ENCODE assay signal across 14 mouse cellular contexts in the genomic region with DNA sequence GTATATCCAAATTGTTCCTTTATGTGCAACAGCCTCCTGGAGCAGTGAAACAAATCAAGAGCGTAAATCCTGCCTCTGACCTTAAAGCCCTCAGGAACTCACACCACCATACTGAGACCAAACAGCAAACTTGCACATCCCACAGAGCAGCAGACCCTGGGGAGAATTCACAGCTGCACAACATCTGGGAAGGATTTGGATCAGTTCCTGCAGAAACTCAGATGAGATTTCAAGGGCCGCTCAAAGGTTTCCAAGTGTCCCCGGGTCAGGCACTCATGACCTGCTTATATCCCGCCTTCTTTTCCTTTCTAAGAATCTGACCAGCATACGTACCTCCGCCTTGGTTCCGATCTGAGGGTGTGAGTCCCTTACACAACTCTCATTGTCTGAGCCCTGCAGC. TPM values are rescaled to one million over a fixed set of nuclear protein-coding genes. Genes with fewer than 3 reads are reported as not detected.
DNase-seq lines count a peak whose midpoint lies in the region; ATAC-seq and TF ChIP-seq lines count a peak whose summit lies in the region.
"Had no signal": no experiment of that assay in that cellular context is flagged by ENCODE, and none has a peak within 500 bp of the region (broad histone marks: within the 10 kb centered on the region; RNA-seq: fewer than 3 reads in every experiment).

No protein-coding gene starts in this region.

- H3K27me3 ChIP-seq in intestine, embryonic 14.5 days (replicated peaks; ENCODE audit: control insufficient read depth, insufficient read depth, low read length), result no peaks in the 10 kb centered on the region
- no peaks in the 10 kb centered on the region for H3K27me3 ChIP-seq in intestine, postnatal 0 days (replicated peaks; ENCODE audit: control insufficient read depth, insufficient read depth, low read length)
- no peaks in the 10 kb centered on the region for H3K27me3 ChIP-seq in embryonic facial prominence, embryonic 13.5 days
- peaks cover 5% of the 10 kb centered on the region; the same call in 1 of the 2 replicates for H3K27me3 ChIP-seq in limb, embryonic 12.5 days
- H3K27me3 ChIP-seq: midbrain, embryonic 15.5 days had no signal

- 43% methylated on average over 7 of the region's 7 CpGs for WGBS in intestine, embryonic 14.5 days
- WGBS in intestine, postnatal 0 days, result 58% methylated on average over 7 of the region's 7 CpGs
- 31% methylated on average over 7 of the region's 7 CpGs for WGBS in embryonic facial prominence, embryonic 13.5 days
- 9% methylated on average over 7 of the region's 7 CpGs for WGBS in limb, embryonic 12.5 days

- H3K4me3 ChIP-seq in intestine, embryonic 14.5 days (ENCODE audit: low read depth, low read length), result no peak overlapping the region
- H3K4me3 ChIP-seq in intestine, postnatal 0 days (ENCODE audit: low read depth, low read length), result no peak overlapping the region
- H3K4me3 ChIP-seq in embryonic facial prominence, embryonic 13.5 days, result no peak overlapping the region
- no peak overlapping the region for H3K4me3 ChIP-seq in limb, embryonic 12.5 days (replicated peaks)
- H3K4me3 ChIP-seq: midbrain, embryonic 15.5 days had no signal

- peak overlapping the region; percentile 33; the same call in 1 of the 2 replicates for H3K27ac ChIP-seq in intestine, embryonic 14.5 days (ENCODE audit: low read depth)
- no peak overlapping the region for H3K27ac ChIP-seq in intestine, postnatal 0 days (ENCODE audit: low read depth, low read length)
- peak overlapping the region; percentile 39; the same call in 1 of the 2 replicates for H3K27ac ChIP-seq in embryonic facial prominence, embryonic 13.5 days
- H3K27ac ChIP-seq in limb, embryonic 12.5 days, result peak overlapping the region; percentile 37; the same call in 1 of the 2 replicates
- H3K27ac ChIP-seq: midbrain, embryonic 15.5 days had no signal

- peaks cover 39% of the 10 kb centered on the region for H3K4me1 ChIP-seq in intestine, embryonic 14.5 days (replicated peaks; ENCODE audit: control insufficient read depth, insufficient read depth, low read length)
- no peaks in the 10 kb centered on the region for H3K4me1 ChIP-seq in intestine, postnatal 0 days (replicated peaks; ENCODE audit: control insufficient read depth, insufficient read depth, low read length)
- H3K4me1 ChIP-seq in embryonic facial prominence, embryonic 13.5 days, result peaks cover 62% of the 10 kb centered on the region
- peaks cover 56% of the 10 kb centered on the region for H3K4me1 ChIP-seq in limb, embryonic 12.5 days (replicated peaks)

- no peak for ATAC-seq in intestine, embryonic 14.5 days (replicated peaks; ENCODE audit: low FRiP score, low TSS enrichment, low read depth)
- no peak for ATAC-seq in intestine, postnatal 0 days
- no peak for ATAC-seq in embryonic facial prominence, embryonic 13.5 days (ENCODE audit: insufficient number of reproducible peaks, insufficient read depth, low FRiP score, low TSS enrichment, low read depth)
- no peak for ATAC-seq in limb, embryonic 12.5 days (ENCODE audit: insufficient number of reproducible peaks, insufficient read depth, low FRiP score, low TSS enrichment, low read depth)
- ATAC-seq: activated CD4-positive, CD25-positive, alpha-beta regulatory T cell, adult 4 months; forebrain, postnatal 0 days; midbrain, embryonic 15.5 days had no signal

- no peak for TF ChIP-seq CTCF in intestine, postnatal 0 days (IDR thresholded peaks at IDR 0.05; ENCODE audit: low read depth)

- H3K9me3 ChIP-seq in intestine, embryonic 14.5 days (ENCODE audit: control insufficient read depth, low read length), result peaks cover 7% of the 10 kb centered on the region
- no peaks in the 10 kb centered on the region for H3K9me3 ChIP-seq in intestine, postnatal 0 days (ENCODE audit: control insufficient read depth)
- H3K9me3 ChIP-seq in embryonic facial prominence, embryonic 13.5 days, result peaks cover 7% of the 10 kb centered on the region; the same call in 1 of the 2 replicates
- peaks cover 8% of the 10 kb centered on the region for H3K9me3 ChIP-seq in limb, embryonic 12.5 days

- no peak for DNase-seq in intestine, embryonic 14.5 days (ENCODE audit: low spot score)
- peak; percentile 82 for DNase-seq in embryo, embryonic 10.5 days (ENCODE audit: low spot score)
- no peak for DNase-seq in thymus, postnatal 0 days (ENCODE audit: low spot score)
- no peak for DNase-seq in adrenal gland, postnatal 14 days
- no peak for DNase-seq in layer of hippocampus, postnatal 14 days (ENCODE audit: low spot score in 2 of 2)
- DNase-seq: cerebellum, adult 18-20 months; forebrain, postnatal 0 days; lung, postnatal 10 days; thymus, adult 2 months had no signal

- H3K4me2 ChIP-seq in intestine, embryonic 14.5 days (ENCODE audit: low read length), result 0 out of 2 replicates have a peak overlapping the region, but pooled peaks have one; percentile 3
- H3K4me2 ChIP-seq in intestine, postnatal 0 days (replicated peaks; ENCODE audit: low read depth), result no peak overlapping the region
- peak overlapping the region; percentile 27 for H3K4me2 ChIP-seq in embryonic facial prominence, embryonic 13.5 days
- H3K4me2 ChIP-seq in limb, embryonic 12.5 days, result peak overlapping the region; percentile 23
- H3K4me2 ChIP-seq: midbrain, embryonic 15.5 days had no signal

- H3K9ac ChIP-seq in intestine, embryonic 14.5 days (ENCODE audit: low read length), result no peak overlapping the region
- H3K9ac ChIP-seq in intestine, postnatal 0 days (ENCODE audit: low read depth, low read length), result no peak overlapping the region
- 0 out of 2 replicates have a peak overlapping the region, but pooled peaks have one; percentile 21 for H3K9ac ChIP-seq in embryonic facial prominence, embryonic 13.5 days
- 0 out of 2 replicates have a peak overlapping the region, but pooled peaks have one; percentile 5 for H3K9ac ChIP-seq in limb, embryonic 12.5 days (replicated peaks)
- H3K9ac ChIP-seq: forebrain, postnatal 0 days; midbrain, embryonic 15.5 days had no signal

- H3K36me3 ChIP-seq in intestine, embryonic 14.5 days (ENCODE audit: control insufficient read depth, insufficient read depth, low read length), result no peaks in the 10 kb centered on the region
- H3K36me3 ChIP-seq in intestine, postnatal 0 days (ENCODE audit: control insufficient read depth, insufficient read depth), result no peaks in the 10 kb centered on the region
- H3K36me3 ChIP-seq in embryonic facial prominence, embryonic 13.5 days, result no peaks in the 10 kb centered on the region
- no peaks in the 10 kb centered on the region for H3K36me3 ChIP-seq in limb, embryonic 12.5 days
- H3K36me3 ChIP-seq: midbrain, embryonic 15.5 days had no signal

RNA-seq across cellular contexts. Expression of a gene that starts 9.3 kb away (rescaled TPM):
- 45.5 and 59.1 TPM in 2 replicates for polyA plus RNA-seq in intestine, embryonic 14.5 days (2014; fragmentation: Nextera tagmentation; extraction: Ambion mirVana)
- 7.9 and 8.5 TPM in 2 replicates for polyA plus RNA-seq in intestine, postnatal 0 days (2015; fragmentation: Nextera tagmentation; extraction: Ambion mirVana)
- 60.3 and 65.2 TPM in 2 replicates for polyA plus RNA-seq in embryonic facial prominence, embryonic 13.5 days (2015; fragmentation: Nextera tagmentation; extraction: Ambion mirVana)
- 38.3 and 41.2 TPM in 2 replicates for polyA plus RNA-seq in limb, embryonic 12.5 days (2016; fragmentation: Nextera tagmentation; extraction: Ambion mirVana)
- polyA plus RNA-seq in thymus, postnatal 0 days (2015; fragmentation: Nextera tagmentation; extraction: Ambion mirVana), result 4.0 and 5.5 TPM in 2 replicates
- total RNA-seq in adrenal gland, postnatal 14 days (2021), result 10.9 and 16.6 TPM in 2 replicates
- total RNA-seq in layer of hippocampus, postnatal 14 days (2021), result 10 to 100 TPM; 20.6 to 23.3 TPM

Comparison
In these comparisons a context has a peak if more than half of its experiments do, and no peak if none do; other contexts are left out.
1. H3K9ac ChIP-seq: peak in embryonic facial prominence, embryonic 13.5 days (single experiment) and limb, embryonic 12.5 days (single experiment); none in intestine, embryonic 14.5 days (single experiment) and intestine, postnatal 0 days (single experiment).